Mouse (Mus musculus): ENCODE results near the gene Chrm3. TPM values are rescaled to one million over a fixed set of nuclear protein-coding genes. Genes with fewer than 3 reads are reported as not detected.

The Chrm3 gene
- polyA plus RNA-seq, 1 experiment from 2014 or later: 1.2 TPM

GRCm38 (mm10) chr13:9977699-9978098 is 382.9 kb downstream of the Chrm3 start:
- H3K4me3 ChIP-seq (ENCODE audit: control insufficient read depth in 1 of 2, insufficient read depth in 1 of 2, low read depth in 1 of 2, low read length in 2 of 2): no peak overlapping the region
- no peaks in the 10 kb centered on the region for H3K9me3 ChIP-seq (ENCODE audit: control insufficient read depth, low read length)
- H3K4me2 ChIP-seq (ENCODE audit: low read length): no peak overlapping the region
- 88% methylated on average over 1 of the region's 1 CpGs for WGBS
- H3K9ac ChIP-seq (ENCODE audit: low read length): no peak overlapping the region
- H3K36me3 ChIP-seq (ENCODE audit: control insufficient read depth, insufficient read depth, low read length): no peaks in the 10 kb centered on the region
- H3K4me1 ChIP-seq (ENCODE audit: control insufficient read depth in 2 of 2, insufficient read depth in 2 of 2, low read length in 2 of 2): no peaks in the 10 kb centered on the region
- ATAC-seq (ENCODE audit: insufficient number of reproducible peaks, insufficient read depth, low FRiP score, low read depth): no peak
- H3K27me3 ChIP-seq (ENCODE audit: control insufficient read depth, insufficient read depth, low read length): no peaks in the 10 kb centered on the region
- no peak overlapping the region for H3K27ac ChIP-seq (replicated peaks in 1 of 2; ENCODE audit: control insufficient read depth in 1 of 2, insufficient read depth in 1 of 2, low read depth in 2 of 2, low read length in 2 of 2)

DNA sequence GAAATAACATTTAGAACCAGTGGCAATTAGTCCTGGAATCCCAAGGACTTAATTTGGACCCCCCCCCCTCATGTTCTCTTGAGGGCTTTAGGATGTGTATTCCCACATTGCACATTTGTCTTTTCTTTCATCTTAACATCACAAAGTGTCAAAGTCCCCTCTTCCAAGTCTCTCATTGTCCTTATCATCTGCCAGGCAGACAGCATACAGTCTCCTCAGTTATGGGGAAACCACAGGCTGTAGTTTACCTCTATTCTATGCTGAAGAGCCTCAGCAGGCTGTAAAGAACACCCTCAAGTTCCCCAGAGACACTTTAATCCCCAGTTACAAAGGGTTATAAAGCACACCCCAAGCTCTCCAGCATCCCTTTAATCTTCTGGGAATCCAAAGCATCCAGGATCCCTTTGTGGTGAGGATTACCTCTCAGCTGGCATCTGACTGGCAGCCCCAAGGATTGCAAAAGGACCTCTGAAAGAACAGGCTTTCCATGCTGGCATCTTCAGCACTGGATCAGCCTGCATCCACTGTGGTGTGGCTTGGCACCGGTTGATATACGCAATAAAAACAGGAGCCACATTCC is 386.8 kb downstream of the Chrm3 start:
- no peaks in the 10 kb centered on the region for H3K27me3 ChIP-seq (ENCODE audit: control insufficient read depth, insufficient read depth, low read length)
- WGBS: 68% methylated on average over 2 of the region's 2 CpGs
- H3K4me3 ChIP-seq (ENCODE audit: control insufficient read depth in 1 of 2, insufficient read depth in 1 of 2, low read depth in 1 of 2, low read length in 2 of 2): no peak overlapping the region
- ATAC-seq (ENCODE audit: insufficient number of reproducible peaks, insufficient read depth, low FRiP score, low read depth): no peak
- H3K36me3 ChIP-seq (ENCODE audit: control insufficient read depth, insufficient read depth, low read length): no peaks in the 10 kb centered on the region
- H3K9ac ChIP-seq (ENCODE audit: low read length): no peak overlapping the region
- no peaks in the 10 kb centered on the region for H3K9me3 ChIP-seq (ENCODE audit: control insufficient read depth, low read length)
- H3K4me2 ChIP-seq (ENCODE audit: low read length): no peak overlapping the region
- H3K4me1 ChIP-seq (ENCODE audit: control insufficient read depth in 2 of 2, insufficient read depth in 2 of 2, low read length in 2 of 2): no peaks in the 10 kb centered on the region
- no peak overlapping the region for H3K27ac ChIP-seq (replicated peaks in 1 of 2; ENCODE audit: control insufficient read depth in 1 of 2, insufficient read depth in 1 of 2, low read depth in 2 of 2, low read length in 2 of 2)

GRCm38 (mm10) chr13:9971845-9972244 is 388.8 kb downstream of the Chrm3 start:
- Histone ChIP-seq H3K9ac (ENCODE audit: low read length) (no peak overlapping the region), H3K4me2 (ENCODE audit: low read length) (no peak overlapping the region), H3K27me3 (ENCODE audit: control insufficient read depth, insufficient read depth, low read length) (no peaks in the 10 kb centered on the region), H3K27ac (replicated peaks in 1 of 2; ENCODE audit: control insufficient read depth in 1 of 2, insufficient read depth in 1 of 2, low read depth in 2 of 2, low read length in 2 of 2) (no peak overlapping the region), H3K36me3 (ENCODE audit: control insufficient read depth, insufficient read depth, low read length) (no peaks in the 10 kb centered on the region), H3K4me3 (ENCODE audit: control insufficient read depth in 1 of 2, insufficient read depth in 1 of 2, low read depth in 1 of 2, low read length in 2 of 2) (no peak overlapping the region), H3K4me1 (ENCODE audit: control insufficient read depth in 2 of 2, insufficient read depth in 2 of 2, low read length in 2 of 2) (no peaks in the 10 kb centered on the region), H3K9me3 (ENCODE audit: control insufficient read depth, low read length) (no peaks in the 10 kb centered on the region)
- no peak for ATAC-seq (ENCODE audit: insufficient number of reproducible peaks, insufficient read depth, low FRiP score, low read depth)
- 60% methylated on average over 4 of the region's 4 CpGs for WGBS

GRCm38 (mm10) chr13:9952619-9953018 is 408.0 kb downstream of the Chrm3 start:
- Histone ChIP-seq H3K27me3 (ENCODE audit: control insufficient read depth, insufficient read depth, low read length) (no peaks in the 10 kb centered on the region), H3K27ac (replicated peaks in 1 of 2; ENCODE audit: control insufficient read depth in 1 of 2, insufficient read depth in 1 of 2, low read depth in 2 of 2, low read length in 2 of 2) (no peak overlapping the region), H3K4me1 (ENCODE audit: control insufficient read depth in 2 of 2, insufficient read depth in 2 of 2, low read length in 2 of 2) (no peaks in the 10 kb centered on the region), H3K4me3 (ENCODE audit: control insufficient read depth in 1 of 2, insufficient read depth in 1 of 2, low read depth in 1 of 2, low read length in 2 of 2) (no peak overlapping the region), H3K4me2 (ENCODE audit: low read length) (no peak overlapping the region), H3K9ac (ENCODE audit: low read length) (no peak overlapping the region), H3K9me3 (ENCODE audit: control insufficient read depth, low read length) (no peaks in the 10 kb centered on the region), H3K36me3 (ENCODE audit: control insufficient read depth, insufficient read depth, low read length) (no peaks in the 10 kb centered on the region)
- ATAC-seq (ENCODE audit: insufficient number of reproducible peaks, insufficient read depth, low FRiP score, low read depth): no peak

- H3K4me2 ChIP-seq (ENCODE audit: low read length): no peak overlapping the region
- H3K9ac ChIP-seq (ENCODE audit: low read length): no peak overlapping the region
- no peak for ATAC-seq (ENCODE audit: insufficient number of reproducible peaks, insufficient read depth, low FRiP score, low read depth)
- H3K4me3 ChIP-seq (ENCODE audit: control insufficient read depth in 1 of 2, insufficient read depth in 1 of 2, low read depth in 1 of 2, low read length in 2 of 2): no peak overlapping the region
- no peaks in the 10 kb centered on the region for H3K27me3 ChIP-seq (ENCODE audit: control insufficient read depth, insufficient read depth, low read length)
- whole genome bisulfite sequencing: 67% methylated on average over 1 of the region's 1 CpGs
- no peak overlapping the region for H3K27ac ChIP-seq (replicated peaks in 1 of 2; ENCODE audit: control insufficient read depth in 1 of 2, insufficient read depth in 1 of 2, low read depth in 2 of 2, low read length in 2 of 2)
- H3K36me3 ChIP-seq (ENCODE audit: control insufficient read depth, insufficient read depth, low read length): no peaks in the 10 kb centered on the region
- H3K4me1 ChIP-seq (ENCODE audit: control insufficient read depth in 2 of 2, insufficient read depth in 2 of 2, low read length in 2 of 2): no peaks in the 10 kb centered on the region
- H3K9me3 ChIP-seq (ENCODE audit: control insufficient read depth, low read length): no peaks in the 10 kb centered on the region
Measured at GRCm38 (mm10) chr13:9951376-9951775, 409.3 kb downstream of the Chrm3 start.

- Histone ChIP-seq H3K27me3 (ENCODE audit: control insufficient read depth, insufficient read depth, low read length) (no peaks in the 10 kb centered on the region), H3K27ac (replicated peaks in 1 of 2; ENCODE audit: control insufficient read depth in 1 of 2, insufficient read depth in 1 of 2, low read depth in 2 of 2, low read length in 2 of 2) (no peak overlapping the region), H3K9me3 (ENCODE audit: control insufficient read depth, low read length) (no peaks in the 10 kb centered on the region), H3K4me1 (ENCODE audit: control insufficient read depth in 2 of 2, insufficient read depth in 2 of 2, low read length in 2 of 2) (no peaks in the 10 kb centered on the region), H3K9ac (ENCODE audit: low read length) (no peak overlapping the region), H3K4me2 (ENCODE audit: low read length) (no peak overlapping the region), H3K4me3 (ENCODE audit: control insufficient read depth in 1 of 2, insufficient read depth in 1 of 2, low read depth in 1 of 2, low read length in 2 of 2) (no peak overlapping the region), H3K36me3 (ENCODE audit: control insufficient read depth, insufficient read depth, low read length) (no peaks in the 10 kb centered on the region)
- no peak for ATAC-seq (ENCODE audit: insufficient number of reproducible peaks, insufficient read depth, low FRiP score, low read depth)
- 80% methylated on average over 4 of the region's 4 CpGs for WGBS
Measured at GRCm38 (mm10) chr13:9949091-9949490, 411.6 kb downstream of the Chrm3 start.

- Histone ChIP-seq H3K27me3 (ENCODE audit: control insufficient read depth, insufficient read depth, low read length) (no peaks in the 10 kb centered on the region), H3K9ac (ENCODE audit: low read length) (no peak overlapping the region), H3K4me2 (ENCODE audit: low read length) (no peak overlapping the region), H3K4me3 (ENCODE audit: control insufficient read depth in 1 of 2, insufficient read depth in 1 of 2, low read depth in 1 of 2, low read length in 2 of 2) (no peak overlapping the region), H3K9me3 (ENCODE audit: control insufficient read depth, low read length) (no peaks in the 10 kb centered on the region), H3K27ac (replicated peaks in 1 of 2; ENCODE audit: control insufficient read depth in 1 of 2, insufficient read depth in 1 of 2, low read depth in 2 of 2, low read length in 2 of 2) (0 out of 4 replicates have a peak overlapping the region, but pooled peaks of 1 of the 2 experiments have one; percentile 20), H3K4me1 (ENCODE audit: control insufficient read depth in 2 of 2, insufficient read depth in 2 of 2, low read length in 2 of 2) (0 out of 4 replicates have a peak, but pooled peaks cover 0 to 4% of the 10 kb centered on the region in 2 experiments), H3K36me3 (ENCODE audit: control insufficient read depth, insufficient read depth, low read length) (no peaks in the 10 kb centered on the region)
- no peak for ATAC-seq (ENCODE audit: insufficient number of reproducible peaks, insufficient read depth, low FRiP score, low read depth)
- 47% methylated on average over 1 of the region's 1 CpGs for WGBS
Measured at GRCm38 (mm10) chr13:9940186-9940585, 420.5 kb downstream of the Chrm3 start.
